Mouse (Mus musculus): ENCODE data around the gene Zfp12. TPM values are rescaled to one million over a fixed set of nuclear protein-coding genes. Genes with fewer than 3 reads are reported as not detected.

The Zfp12 gene
- polyA plus RNA-seq, 1 experiment from 2014 or later, result 28.3 TPM

GRCm38 (mm10) chr5:143252039-143252438 is 17.1 kb downstream of the Zfp12 start:
- Histone ChIP-seq H3K9ac (no peak overlapping the region), H3K4me3 (no peak overlapping the region), H3K4me1 (peaks cover 21% of the 10 kb centered on the region), H3K9me3 (replicated peaks) (no peaks in the 10 kb centered on the region), H3K36me3 (peaks cover 66% of the 10 kb centered on the region), H3K4me2 (replicated peaks) (no peak overlapping the region), H3K27ac (no peak overlapping the region), H3K27me3 (peaks cover 63% of the 10 kb centered on the region)
- ATAC-seq (ENCODE audit: low FRiP score), result no peak
- WGBS, result 54% methylated on average over 6 of the region's 6 CpGs

- H3K9ac ChIP-seq, result no peak overlapping the region
- peak overlapping the region; percentile 34; the same call in 1 of the 2 replicates for H3K4me3 ChIP-seq
- peaks cover 21% of the 10 kb centered on the region for H3K4me1 ChIP-seq
- 18% methylated on average over 18 of the region's 18 CpGs for WGBS
- H3K9me3 ChIP-seq (replicated peaks), result no peaks in the 10 kb centered on the region
- H3K27ac ChIP-seq, result no peak overlapping the region
- ATAC-seq (ENCODE audit: low FRiP score), result no peak
- no peak overlapping the region; the same call in 1 of the 2 replicates for H3K4me2 ChIP-seq (replicated peaks)
- H3K36me3 ChIP-seq, result peaks cover 66% of the 10 kb centered on the region
- peaks cover 71% of the 10 kb centered on the region for H3K27me3 ChIP-seq
These were observed 17.8 kb downstream of the Zfp12 start for GRCm38 (mm10) chr5:143252791-143253185.

GRCm38 (mm10) chr5:143253186-143253880 is 18.4 kb downstream of the Zfp12 start:
- Histone ChIP-seq H3K4me1 (peaks cover 21% of the 10 kb centered on the region), H3K4me2 (replicated peaks) (peak overlapping the region; percentile 62), H3K4me3 (peak overlapping the region; percentile 34), H3K27me3 (peaks cover 76% of the 10 kb centered on the region), H3K27ac (no peak overlapping the region), H3K9me3 (replicated peaks) (no peaks in the 10 kb centered on the region), H3K9ac (peak overlapping the region; percentile 35; the same call in 1 of the 2 replicates), H3K36me3 (peaks cover 66% of the 10 kb centered on the region)
- 2% methylated on average over 103 of the region's 103 CpGs for WGBS
- ATAC-seq (ENCODE audit: low FRiP score), result no peak

- Histone ChIP-seq H3K27me3 (peaks cover 83% of the 10 kb centered on the region), H3K9ac (peak overlapping the region; percentile 35), H3K36me3 (peaks cover 72% of the 10 kb centered on the region), H3K4me3 (peak overlapping the region; percentile 34), H3K9me3 (replicated peaks) (no peaks in the 10 kb centered on the region), H3K27ac (no peak overlapping the region), H3K4me1 (peaks cover 21% of the 10 kb centered on the region), H3K4me2 (replicated peaks) (peak overlapping the region; percentile 62)
- peak; percentile 21; the same call in 1 of the 2 replicates for ATAC-seq (ENCODE audit: low FRiP score)
- WGBS, result 6% methylated on average over 80 of the region's 81 CpGs
These were observed 19.0 kb downstream of the Zfp12 start for GRCm38 (mm10) chr5:143253881-143254486.

- peaks cover 21% of the 10 kb centered on the region for H3K4me1 ChIP-seq
- ATAC-seq (ENCODE audit: low FRiP score), result no peak
- H3K4me2 ChIP-seq (replicated peaks), result peak overlapping the region; percentile 62
- peaks cover 78% of the 10 kb centered on the region for H3K36me3 ChIP-seq
- H3K27ac ChIP-seq, result no peak overlapping the region
- peaks cover 84% of the 10 kb centered on the region for H3K27me3 ChIP-seq
- H3K9me3 ChIP-seq (replicated peaks), result no peaks in the 10 kb centered on the region
- peak overlapping the region; percentile 35; the same call in 1 of the 2 replicates for H3K9ac ChIP-seq
- H3K4me3 ChIP-seq, result peak overlapping the region; percentile 34
- WGBS, result 7% methylated on average over 66 of the region's 66 CpGs
These were observed 19.6 kb downstream of the Zfp12 start for GRCm38 (mm10) chr5:143254487-143255130.

- WGBS, result 15% methylated on average over 24 of the region's 24 CpGs
- no peak overlapping the region for H3K4me2 ChIP-seq (replicated peaks)
- no peaks in the 10 kb centered on the region for H3K9me3 ChIP-seq (replicated peaks)
- H3K36me3 ChIP-seq, result peaks cover 80% of the 10 kb centered on the region
- H3K9ac ChIP-seq, result no peak overlapping the region
- peaks cover 84% of the 10 kb centered on the region for H3K27me3 ChIP-seq
- H3K4me1 ChIP-seq, result peaks cover 21% of the 10 kb centered on the region
- H3K27ac ChIP-seq, result no peak overlapping the region
- H3K4me3 ChIP-seq, result peak overlapping the region; percentile 34; the same call in 1 of the 2 replicates
- ATAC-seq (ENCODE audit: low FRiP score), result no peak
These were observed 20.2 kb downstream of the Zfp12 start for GRCm38 (mm10) chr5:143255131-143255519.

GRCm38 (mm10) chr5:143255802-143256201 is 20.8 kb downstream of the Zfp12 start:
- ATAC-seq (ENCODE audit: low FRiP score), result no peak
- WGBS, result 78% methylated on average over 5 of the region's 5 CpGs
- no peak overlapping the region for H3K4me2 ChIP-seq (replicated peaks)
- no peaks in the 10 kb centered on the region for H3K9me3 ChIP-seq (replicated peaks)
- H3K36me3 ChIP-seq, result peaks cover 86% of the 10 kb centered on the region
- no peak overlapping the region for H3K27ac ChIP-seq
- H3K4me3 ChIP-seq, result no peak overlapping the region
- H3K27me3 ChIP-seq, result peaks cover 83% of the 10 kb centered on the region
- H3K4me1 ChIP-seq, result peaks cover 21% of the 10 kb centered on the region
- H3K9ac ChIP-seq, result no peak overlapping the region

- Histone ChIP-seq H3K9ac (no peak overlapping the region), H3K36me3 (peaks cover 82% of the 10 kb centered on the region), H3K4me1 (0 out of 2 replicates have a peak, but pooled peaks cover 3% of the 10 kb centered on the region), H3K9me3 (replicated peaks) (no peaks in the 10 kb centered on the region), H3K27ac (no peak overlapping the region), H3K4me2 (replicated peaks) (no peak overlapping the region), H3K27me3 (peaks cover 25% of the 10 kb centered on the region), H3K4me3 (no peak overlapping the region)
- ATAC-seq (ENCODE audit: low FRiP score), result no peak
- WGBS, result 94% methylated on average over 8 of the region's 8 CpGs
These were observed 26.7 kb downstream of the Zfp12 start for GRCm38 (mm10) chr5:143261636-143262035.

- H3K36me3 ChIP-seq, result peaks cover 52% of the 10 kb centered on the region
- no peaks in the 10 kb centered on the region for H3K27me3 ChIP-seq
- no peak for ATAC-seq (ENCODE audit: low FRiP score)
- H3K4me2 ChIP-seq (replicated peaks), result no peak overlapping the region
- H3K4me3 ChIP-seq, result no peak overlapping the region
- no peak overlapping the region for H3K9ac ChIP-seq
- H3K4me1 ChIP-seq, result peaks cover 16% of the 10 kb centered on the region
- 94% methylated on average over 10 of the region's 10 CpGs for WGBS
- no peaks in the 10 kb centered on the region for H3K9me3 ChIP-seq (replicated peaks)
- H3K27ac ChIP-seq, result no peak overlapping the region
These were observed 29.7 kb downstream of the Zfp12 start for GRCm38 (mm10) chr5:143264689-143265088.

- Histone ChIP-seq H3K9ac (no peak overlapping the region), H3K9me3 (replicated peaks) (no peaks in the 10 kb centered on the region), H3K4me3 (no peak overlapping the region), H3K27ac (no peak overlapping the region), H3K4me1 (peaks cover 19% of the 10 kb centered on the region), H3K36me3 (peaks cover 45% of the 10 kb centered on the region), H3K4me2 (replicated peaks) (no peak overlapping the region), H3K27me3 (no peaks in the 10 kb centered on the region)
- 59% methylated on average over 1 of the region's 1 CpGs for WGBS
- ATAC-seq (ENCODE audit: low FRiP score), result no peak
These were observed 30.4 kb downstream of the Zfp12 start for GRCm38 (mm10) chr5:143265409-143265808.

GRCm38 (mm10) chr5:143266794-143267193 is 31.8 kb downstream of the Zfp12 start:
- ATAC-seq (ENCODE audit: low FRiP score), result no peak
- no peak overlapping the region for H3K4me2 ChIP-seq (replicated peaks)
- no peaks in the 10 kb centered on the region for H3K9me3 ChIP-seq (replicated peaks)
- no peak overlapping the region for H3K9ac ChIP-seq
- H3K27ac ChIP-seq, result no peak overlapping the region
- peaks cover 35% of the 10 kb centered on the region for H3K36me3 ChIP-seq
- WGBS, result 91% methylated on average over 6 of the region's 6 CpGs
- peaks cover 26% of the 10 kb centered on the region for H3K4me1 ChIP-seq
- H3K27me3 ChIP-seq, result no peaks in the 10 kb centered on the region
- H3K4me3 ChIP-seq, result no peak overlapping the region

GRCm38 (mm10) chr5:143268985-143269362 is 34.0 kb downstream of the Zfp12 start:
- Histone ChIP-seq H3K27me3 (no peaks in the 10 kb centered on the region), H3K36me3 (peaks cover 13% of the 10 kb centered on the region), H3K4me1 (peaks cover 26% of the 10 kb centered on the region), H3K4me2 (replicated peaks) (peak overlapping the region; percentile 95), H3K27ac (peak overlapping the region; percentile 77), H3K4me3 (peak overlapping the region; percentile 69), H3K9me3 (replicated peaks) (no peaks in the 10 kb centered on the region), H3K9ac (peak overlapping the region; percentile 88)
- WGBS, result 28% methylated on average over 8 of the region's 8 CpGs
- 0 out of 2 replicates have a peak, but pooled peaks have one; percentile 1 for ATAC-seq (ENCODE audit: low FRiP score)

All from hindbrain, embryonic 12.5 days (tissue).